Mouse (Mus musculus): ENCODE measurements around the gene Rab11fip2. TPM values are rescaled to one million over a fixed set of nuclear protein-coding genes. Genes with fewer than 3 reads are reported as not detected.

Gene Rab11fip2
- 8.4 and 10.8 TPM in 2 replicates for polyA plus RNA-seq (2021; fragmentation: Nextera tagmentation)
- long read RNA-seq, experiment 1, partial matches to known transcripts: 0 of 6 reads
- long read RNA-seq, experiment 1, other reads (novel, unspliced or antisense): 6 of 6 reads
- long read RNA-seq, experiment 2, full-length matches to known transcripts: 1 of 23 reads
- long read RNA-seq, experiment 2, partial matches to known transcripts: 8 of 23 reads
- long read RNA-seq, experiment 2, other reads (novel, unspliced or antisense): 14 of 23 reads

DNA sequence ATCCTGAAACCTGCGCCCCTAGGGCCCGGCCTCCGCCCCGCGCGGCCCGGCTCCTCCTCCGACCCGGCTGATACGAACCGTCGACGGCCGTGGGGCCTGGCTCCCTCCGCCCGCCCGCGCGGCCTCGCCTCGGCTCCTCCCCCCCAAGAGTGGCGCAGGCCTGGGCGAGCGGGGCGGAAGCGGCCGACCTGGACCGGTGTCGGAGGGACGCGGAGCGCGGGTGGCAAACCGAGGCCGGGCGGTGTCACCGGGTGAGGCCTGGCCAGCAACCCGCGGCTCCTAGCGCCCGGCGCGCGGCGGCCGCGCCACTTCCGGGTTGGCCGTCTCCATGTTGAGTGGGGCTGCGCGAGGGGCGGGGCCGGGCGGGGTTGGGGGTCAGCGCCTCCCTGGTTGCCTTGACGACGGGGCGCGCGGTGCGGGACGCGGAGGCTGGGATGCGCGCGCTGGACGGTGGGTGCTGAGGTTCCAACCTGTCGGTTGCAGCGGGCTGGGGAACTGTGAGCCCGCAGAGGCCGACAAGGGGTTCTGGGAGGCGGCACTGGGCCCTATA lies at the start of gene Rab11fip2:
TSS of gene Rab11fip2 (minus strand) at position 333 of the 550 bp plus-strand sequence.

